ENCODE assay signal across 17 mouse cellular contexts in genomic region chr15:79430461-79431000, GRCm38 (mm10).
"Had no signal": no experiment of that assay in that cellular context is flagged by ENCODE, and none has a peak within 500 bp of the region (broad histone marks: within the 10 kb centered on the region; RNA-seq: fewer than 3 reads in every experiment).

No protein-coding gene starts in this region.

- H3K9me3 ChIP-seq: lung, embryonic 15.5 days; midbrain, embryonic 13.5 days; midbrain, embryonic 15.5 days; neural tube, embryonic 12.5 days; stomach, embryonic 15.5 days had no signal

- H3K27me3 ChIP-seq: lung, embryonic 15.5 days; megakaryocyte, embryonic 14.5 days; midbrain, embryonic 13.5 days; midbrain, embryonic 15.5 days; neural tube, embryonic 12.5 days; stomach, embryonic 15.5 days had no signal

- H3K27ac ChIP-seq: macrophage; midbrain, embryonic 13.5 days; midbrain, embryonic 15.5 days; neural tube, embryonic 12.5 days; stomach, embryonic 15.5 days; stomach, postnatal 0 days had no signal

- DNase-seq: lung, adult 2 months; lung, postnatal 14 days; lung, postnatal 36 days; right cerebral cortex, postnatal 14 days; thymus, adult 2 months; thymus, postnatal 25 days; thymus, postnatal 4 days had no signal

- H3K9ac ChIP-seq: lung, embryonic 15.5 days; midbrain, embryonic 13.5 days; midbrain, embryonic 15.5 days; neural tube, embryonic 12.5 days; stomach, embryonic 15.5 days had no signal

- H3K4me3 ChIP-seq: lung, embryonic 15.5 days; midbrain, embryonic 13.5 days; midbrain, embryonic 15.5 days; neural tube, embryonic 12.5 days; stomach, embryonic 15.5 days had no signal

- ATAC-seq: lung, postnatal 0 days; midbrain, embryonic 13.5 days; midbrain, embryonic 15.5 days had no signal

- H3K4me2 ChIP-seq: lung, embryonic 15.5 days; midbrain, embryonic 11.5 days; midbrain, embryonic 13.5 days; midbrain, embryonic 15.5 days; neural tube, embryonic 12.5 days; stomach, embryonic 15.5 days had no signal
